Mouse (Mus musculus) brain, embryonic 14.5 days (tissue): ENCODE data around the gene Brinp3. TPM values are rescaled to one million over a fixed set of nuclear protein-coding genes. Genes with fewer than 3 reads are reported as not detected.

Experiments
- DNase-seq: peaks from one replicate; pipeline ENCODE4 v3.0.0-alpha.2; 2011; ENCODE audit warnings: low read depth
- CTCF ChIP-seq: fragments of 200-500 bp; IDR thresholded peaks from 2 replicates; pipeline ENCODE4 v1.5.1; 2012; ENCODE audit warnings: inconsistent platforms, mild to moderate bottlenecking, moderate library complexity, borderline replicate concordance; ENCODE audit not compliant: insufficient read depth, insufficient read length; ENCODE audit errors: extremely low read depth
- POLR2A ChIP-seq: fragments of 200-500 bp; IDR thresholded peaks from 2 replicates; pipeline ENCODE4 v1.6.1; 2012; ENCODE audit warnings: mild to moderate bottlenecking, inconsistent platforms, borderline replicate concordance; ENCODE audit not compliant: poor library complexity, insufficient read depth, insufficient read length, severe bottlenecking; ENCODE audit errors: extremely low read depth
- polyA plus RNA-seq: library from polyadenylated mRNA; depleted of rRNA; stranded (reverse); fragments of >200 nt; gene quantifications from 2 replicates; pipeline ENCODE4 v1.2.3, GENCODE M21; 2012

The Brinp3 gene
- polyA plus RNA-seq, 1 experiment = 14.1 TPM

GRCm38 (mm10) chr1:146584181-146584580 lies 89.6 kb downstream of the Brinp3 start:
- TF ChIP-seq CTCF = no peak
- no peak for TF ChIP-seq POLR2A
- peak; percentile 3 for DNase-seq

- DNase-seq = no peak
- no peak for TF ChIP-seq POLR2A
- no peak for TF ChIP-seq CTCF
Observed at GRCm38 (mm10) chr1:146632895-146633294, 138.3 kb downstream of the Brinp3 start.

DNA sequence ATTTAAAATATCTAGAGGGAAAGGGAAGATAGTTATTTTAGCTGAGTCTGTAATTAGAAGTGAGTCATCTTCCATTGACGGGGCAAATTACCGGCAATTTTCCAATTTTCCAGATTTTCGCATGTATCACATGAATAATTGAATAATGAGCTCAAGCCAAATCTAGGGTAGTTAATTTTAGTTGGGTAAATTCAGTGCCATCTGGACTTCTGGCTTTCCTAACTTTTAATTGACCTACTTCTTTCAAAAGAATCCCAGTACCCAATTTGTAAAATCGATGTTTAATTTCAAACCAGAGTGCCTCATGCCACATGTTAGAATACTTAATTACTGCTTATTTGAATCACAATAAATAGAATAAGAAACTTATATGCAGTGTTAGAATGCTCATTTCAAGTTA lies 162.7 kb downstream of the Brinp3 start:
- TF ChIP-seq POLR2A (no peak), CTCF (no peak)
- DNase-seq = peak; percentile 89

DNA sequence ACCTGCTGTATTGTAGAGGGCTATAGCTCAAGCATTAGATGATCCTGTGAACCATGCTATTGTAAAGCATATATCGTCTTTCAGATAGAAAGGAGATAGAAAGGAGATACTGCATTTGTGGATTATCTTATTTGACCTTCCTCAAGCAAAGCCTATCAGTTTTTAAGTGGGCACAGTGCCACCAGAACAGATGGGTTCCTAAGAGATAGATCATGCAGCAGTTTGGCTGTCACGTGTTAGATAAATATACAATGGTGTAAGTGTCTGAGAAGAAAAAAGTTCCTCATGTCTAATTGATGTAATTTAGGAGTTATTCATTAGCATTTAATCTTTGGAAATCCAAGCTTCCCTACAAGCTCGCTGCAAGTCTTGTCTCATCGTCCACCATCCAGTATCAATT lies 206.2 kb downstream of the Brinp3 start:
- peak; percentile 60 for DNase-seq
- no peak for TF ChIP-seq CTCF
- TF ChIP-seq POLR2A = no peak

DNA sequence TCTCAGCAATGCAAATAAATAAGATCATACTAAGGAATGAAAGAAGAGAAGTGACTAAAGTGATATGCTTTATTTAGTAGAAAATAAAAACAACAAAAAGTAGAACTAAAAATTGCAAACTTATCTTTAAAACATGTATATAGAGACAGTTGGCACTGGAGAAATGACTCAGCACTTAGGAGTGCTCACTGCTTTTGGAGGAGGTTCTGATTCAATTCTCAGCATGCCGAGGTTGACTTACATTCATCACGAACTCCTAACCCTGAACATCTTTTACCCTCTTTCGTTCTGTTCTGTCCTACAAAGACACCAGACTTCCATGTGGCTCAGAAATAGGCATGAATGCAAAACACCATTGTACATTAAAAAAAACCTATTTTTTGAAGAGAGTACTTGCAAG lies 225.0 kb downstream of the Brinp3 start:
- TF ChIP-seq POLR2A = no peak
- TF ChIP-seq CTCF = no peak
- no peak for DNase-seq

GRCm38 (mm10) chr1:146724784-146725513 lies 230.4 kb downstream of the Brinp3 start:
- DNase-seq = peak; percentile 33

DNA sequence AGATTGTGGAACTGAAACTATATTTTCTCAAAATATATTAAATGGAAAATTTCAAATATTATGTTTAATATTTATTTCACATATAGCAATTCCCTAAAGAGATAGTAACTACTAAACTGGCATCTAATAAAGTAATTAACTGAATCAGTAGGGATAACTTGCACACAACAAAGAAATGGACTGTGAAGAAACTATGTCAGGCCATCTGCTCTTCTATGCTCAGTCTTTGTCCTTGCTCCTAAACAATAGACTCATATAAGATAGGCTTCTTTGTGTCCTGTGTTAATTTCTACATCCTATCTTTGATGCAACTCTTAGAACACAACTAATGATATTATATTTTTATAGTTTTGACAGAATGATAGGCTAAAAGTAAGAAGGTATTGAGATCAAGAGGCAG lies 256.5 kb downstream of the Brinp3 start:
- TF ChIP-seq CTCF (no peak), POLR2A (no peak)
- DNase-seq = no peak

DNA sequence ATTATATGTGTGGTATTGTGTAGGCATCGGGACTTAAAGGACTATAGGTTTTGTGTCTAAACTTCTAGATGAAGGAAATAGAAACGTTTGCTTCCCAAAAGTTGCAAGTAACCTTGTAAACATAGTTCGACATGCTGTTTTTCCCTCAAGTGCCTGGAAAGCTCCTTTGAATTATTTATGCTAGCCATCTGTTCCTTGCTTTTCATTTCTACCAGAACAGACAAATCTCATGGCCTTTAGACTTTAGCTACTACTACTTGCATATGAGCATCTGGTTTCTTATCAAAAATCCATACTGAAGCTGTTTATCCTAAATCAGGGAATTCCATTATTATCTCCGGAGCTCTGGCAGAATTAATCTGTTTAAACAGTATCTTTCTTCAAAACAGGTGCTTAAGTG lies 288.7 kb downstream of the Brinp3 start:
- peak; percentile 65 for DNase-seq
- TF ChIP-seq CTCF (no peak), POLR2A (no peak)

DNA sequence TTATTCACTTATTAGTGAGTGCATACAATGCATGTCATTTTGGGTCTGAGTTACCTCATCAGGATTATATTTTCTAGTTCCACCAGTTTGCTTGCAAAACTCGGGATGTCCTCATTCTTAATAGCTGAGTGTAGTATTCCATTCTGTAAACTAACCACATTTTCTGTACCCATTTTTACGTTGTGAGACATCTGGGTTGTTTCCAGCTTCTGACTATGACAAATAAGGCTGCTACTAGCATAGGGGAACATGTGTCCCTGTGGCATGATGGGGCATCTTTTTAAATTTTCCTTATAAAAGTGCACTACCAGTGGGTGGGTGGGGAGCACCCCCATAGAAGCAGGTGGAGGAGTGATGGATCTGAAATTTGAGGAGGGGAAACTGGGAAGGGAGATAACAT lies 292.7 kb downstream of the Brinp3 start:
- no peak for DNase-seq
- TF ChIP-seq CTCF = no peak
- no peak for TF ChIP-seq POLR2A

GRCm38 (mm10) chr1:146792826-146793225 lies 298.3 kb downstream of the Brinp3 start:
- DNase-seq = peak; percentile 58
- no peak for TF ChIP-seq CTCF
- TF ChIP-seq POLR2A = no peak

- TF ChIP-seq POLR2A = no peak
- peak; percentile 28 for DNase-seq
Observed at GRCm38 (mm10) chr1:146799986-146800553, 305.5 kb downstream of the Brinp3 start.

GRCm38 (mm10) chr1:146801821-146802220 lies 307.3 kb downstream of the Brinp3 start:
- DNase-seq = no peak

DNA sequence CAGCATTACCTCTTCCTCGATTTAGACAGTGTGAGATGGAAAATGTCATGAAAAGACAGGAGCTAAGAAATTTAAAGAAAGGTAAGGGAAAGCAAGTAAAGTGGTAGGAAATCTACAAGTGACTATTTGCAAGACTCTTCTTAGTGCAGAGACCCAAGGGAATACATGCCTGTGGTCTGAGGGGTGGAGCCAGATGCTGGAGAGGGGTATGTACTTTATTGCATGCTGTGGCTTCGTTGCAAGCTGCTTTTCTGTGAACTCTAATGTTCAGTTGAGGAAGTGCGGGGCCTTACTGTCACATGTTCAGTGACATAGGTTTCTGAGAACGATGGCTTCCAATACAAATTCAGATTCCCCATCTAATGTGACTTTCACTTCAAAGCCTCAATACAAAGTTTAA lies 313.2 kb downstream of the Brinp3 start:
- TF ChIP-seq CTCF = no peak
- TF ChIP-seq POLR2A = no peak
- no peak for DNase-seq

More at GRCm38 (mm10) chr1:146801821-146802220, 307.3 kb downstream of the Brinp3 start:
- no peak for TF ChIP-seq POLR2A
- TF ChIP-seq CTCF = no peak

DNA sequence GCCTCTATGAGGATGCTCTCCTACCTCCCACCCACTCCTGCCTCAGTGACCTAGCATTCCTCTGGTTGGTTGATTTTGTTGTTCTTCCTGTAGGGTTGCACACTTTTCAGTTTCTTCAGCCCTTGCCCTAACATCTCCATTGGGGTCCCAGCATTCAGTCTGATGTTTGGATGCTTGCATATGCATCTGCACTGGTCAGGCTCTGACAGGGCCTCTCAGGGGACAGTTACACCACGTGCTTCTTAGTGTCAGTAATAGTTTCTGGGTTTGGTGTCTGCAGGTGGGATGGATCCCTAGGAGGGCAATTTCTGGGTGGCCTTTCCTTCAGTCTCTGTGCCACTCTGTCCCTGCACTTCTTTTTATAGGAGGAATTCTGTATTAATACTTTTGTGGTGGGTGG lies 339.3 kb downstream of the Brinp3 start:
- TF ChIP-seq CTCF = no peak
- DNase-seq = no peak
